Mouse (Mus musculus) E14TG2a.4 (cell line): ENCODE measurements around the gene Efnb2.

Experiments
- H3K27me3 ChIP-seq: 2 replicates; pipeline ENCODE4 v1.6.1; 2014; ENCODE audit warnings: low read length, control low read depth; ENCODE audit not compliant: insufficient read depth
- H3K36me3 ChIP-seq: 2 replicates; pipeline ENCODE4 v1.6.1; 2014; ENCODE audit warnings: low read length, control low read depth; ENCODE audit not compliant: insufficient read depth
- H3K4me1 ChIP-seq: replicated peaks from 2 replicates; pipeline ENCODE4 v1.6.1; 2014; ENCODE audit warnings: low read depth, low read length, control low read depth
- H3K4me3 ChIP-seq: replicated peaks from 2 replicates; pipeline ENCODE4 v1.5.1; 2014; ENCODE audit warnings: mild to moderate bottlenecking, low read length
- H3K9me3 ChIP-seq: 2 replicates; pipeline ENCODE4 v1.6.1; 2014; ENCODE audit warnings: low read length, control low read depth
- CTCF ChIP-seq: conservative IDR thresholded peaks from 2 replicates; pipeline ENCODE4 v1.5.1; 2014; ENCODE audit warnings: low read length
- NANOG ChIP-seq: IDR thresholded peaks from 2 replicates; pipeline ENCODE4 v1.6.1; 2014; ENCODE audit warnings: borderline replicate concordance, low read length, mixed read lengths
- POU5F1 ChIP-seq: IDR thresholded peaks from 2 replicates; pipeline ENCODE4 v1.6.1; 2014; ENCODE audit warnings: low read length, borderline replicate concordance

Efnb2 gene

DNA sequence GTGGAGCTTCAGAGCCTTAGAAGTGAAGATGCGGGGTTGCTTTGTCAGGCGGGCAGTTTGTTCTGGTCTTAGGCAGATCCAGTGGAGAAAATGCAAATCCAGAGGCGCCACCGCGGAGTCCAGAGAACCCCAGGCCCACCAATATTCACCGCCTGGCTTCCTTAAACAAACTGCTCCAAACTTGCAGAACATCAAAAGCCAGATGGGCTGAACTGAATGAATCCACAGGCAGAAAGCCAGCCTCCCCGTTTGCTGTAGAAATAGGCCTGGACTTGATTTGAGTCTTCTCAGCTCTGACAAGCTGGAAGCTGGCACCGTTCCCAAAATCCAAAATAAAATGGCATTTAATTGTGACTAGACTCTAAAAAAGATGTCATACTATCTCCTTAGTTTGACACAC, 11.1 kb downstream of the Efnb2 start:
- no peak for TF ChIP-seq NANOG
- no peak for TF ChIP-seq CTCF
- TF ChIP-seq POU5F1: no peak
- Histone ChIP-seq H3K36me3 (no peaks in the 10 kb centered on the region), H3K27me3 (peaks cover 13% of the 10 kb centered on the region; the same call in 1 of the 2 replicates), H3K4me1 (peaks cover 77% of the 10 kb centered on the region), H3K4me3 (0 out of 2 replicates have a peak overlapping the region, but pooled peaks have one; percentile 21), H3K9me3 (no peaks in the 10 kb centered on the region)

DNA sequence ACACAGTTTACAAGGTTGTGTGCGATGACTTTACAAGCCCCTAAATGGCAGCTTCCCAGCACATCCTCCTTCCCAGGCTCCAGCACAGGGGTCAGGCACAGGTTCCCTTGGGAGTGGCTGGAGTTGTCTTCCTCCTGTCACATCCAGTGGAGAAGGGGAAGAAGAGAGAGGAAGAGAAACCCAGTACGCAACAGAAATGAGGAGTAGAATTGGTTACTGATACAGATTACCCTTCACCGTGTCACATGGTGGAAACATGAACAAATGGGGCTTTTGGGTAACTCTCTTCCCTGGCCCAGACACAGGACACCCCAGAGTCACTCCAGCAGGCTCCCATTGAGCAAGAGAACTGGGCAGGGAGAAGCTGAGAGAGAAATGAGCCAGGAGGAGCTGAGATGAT, 11.5 kb downstream of the Efnb2 start:
- Histone ChIP-seq H3K9me3 (no peaks in the 10 kb centered on the region), H3K4me1 (peaks cover 76% of the 10 kb centered on the region), H3K27me3 (peaks cover 10% of the 10 kb centered on the region; the same call in 1 of the 2 replicates), H3K36me3 (no peaks in the 10 kb centered on the region), H3K4me3 (0 out of 2 replicates have a peak overlapping the region, but pooled peaks have one; percentile 21)
- TF ChIP-seq POU5F1 (no peak), NANOG (no peak), CTCF (no peak)

DNA sequence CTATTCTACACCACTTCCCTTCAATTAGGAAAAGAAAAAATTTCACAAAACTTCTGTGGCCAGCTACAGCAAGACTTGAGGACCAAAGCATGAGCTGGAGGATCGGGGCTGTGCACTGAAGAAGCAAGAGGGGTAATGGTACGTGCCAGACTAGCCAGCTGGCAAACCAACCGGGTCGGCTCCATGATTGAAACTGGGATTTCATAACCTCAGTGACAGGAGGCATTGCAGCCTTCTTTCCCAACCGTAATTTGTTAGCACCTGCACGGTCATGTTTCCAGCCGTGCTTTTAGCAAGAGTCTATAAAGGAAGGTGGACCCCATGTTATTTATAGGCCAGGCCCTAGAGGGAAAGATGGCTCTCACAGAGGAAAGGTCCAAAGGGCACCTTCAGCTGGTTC, 12.4 kb downstream of the Efnb2 start:
- no peak for TF ChIP-seq NANOG
- H3K4me3 ChIP-seq: no peak overlapping the region
- no peaks in the 10 kb centered on the region for H3K36me3 ChIP-seq
- H3K9me3 ChIP-seq: no peaks in the 10 kb centered on the region
- H3K4me1 ChIP-seq: peaks cover 76% of the 10 kb centered on the region
- peaks cover 3% of the 10 kb centered on the region; the same call in 1 of the 2 replicates for H3K27me3 ChIP-seq

DNA sequence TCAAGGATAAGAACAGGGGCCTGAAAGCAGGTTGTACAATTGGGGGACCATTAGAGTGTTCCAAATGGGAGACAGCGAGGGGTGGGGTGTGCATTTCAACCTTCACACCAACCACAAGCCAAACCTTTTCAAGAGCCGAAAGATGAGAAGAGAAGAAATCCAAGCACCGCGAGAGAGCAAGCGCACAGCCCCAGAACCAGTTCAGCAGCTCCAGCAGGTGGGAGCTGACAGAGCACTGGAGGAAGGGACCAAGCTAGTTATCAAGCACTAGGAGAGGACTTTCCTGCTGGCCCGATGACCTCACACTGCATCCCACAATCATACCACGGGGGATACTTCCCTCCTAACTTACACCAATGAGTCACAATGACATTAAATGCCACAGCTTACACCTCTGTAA, 13.2 kb downstream of the Efnb2 start:
- TF ChIP-seq CTCF: no peak
- no peak overlapping the region; the same call in 1 of the 2 replicates for H3K4me3 ChIP-seq
- H3K9me3 ChIP-seq: no peaks in the 10 kb centered on the region
- H3K27me3 ChIP-seq: peaks cover 3% of the 10 kb centered on the region; the same call in 1 of the 2 replicates
- H3K36me3 ChIP-seq: no peaks in the 10 kb centered on the region
- peaks cover 80% of the 10 kb centered on the region for H3K4me1 ChIP-seq

- Histone ChIP-seq H3K4me1 (peaks cover 81% of the 10 kb centered on the region), H3K9me3 (no peaks in the 10 kb centered on the region), H3K36me3 (no peaks in the 10 kb centered on the region), H3K27me3 (peaks cover under 1% of the 10 kb centered on the region; the same call in 1 of the 2 replicates), H3K4me3 (no peak overlapping the region)
- TF ChIP-seq POU5F1 (no peak), CTCF (no peak), NANOG (no peak)
Measured at GRCm38 (mm10) chr8:8647319-8647718, 13.7 kb downstream of the Efnb2 start.

- no peaks in the 10 kb centered on the region for H3K9me3 ChIP-seq
Measured at GRCm38 (mm10) chr8:8644160-8644915, 16.7 kb downstream of the Efnb2 start.

GRCm38 (mm10) chr8:8640264-8640588, 20.8 kb downstream of the Efnb2 start:
- H3K9me3 ChIP-seq: no peaks in the 10 kb centered on the region
- H3K4me3 ChIP-seq: no peak overlapping the region
- no peaks in the 10 kb centered on the region for H3K36me3 ChIP-seq
- H3K27me3 ChIP-seq: no peaks in the 10 kb centered on the region
- peaks cover 54% of the 10 kb centered on the region for H3K4me1 ChIP-seq
- TF ChIP-seq CTCF (no peak), NANOG (no peak), POU5F1 (no peak)

More at GRCm38 (mm10) chr8:8644160-8644915, 16.7 kb downstream of the Efnb2 start:
- Histone ChIP-seq H3K4me1 (peaks cover 78% of the 10 kb centered on the region), H3K27me3 (no peaks in the 10 kb centered on the region), H3K4me3 (no peak overlapping the region), H3K36me3 (no peaks in the 10 kb centered on the region)
- TF ChIP-seq CTCF (no peak), POU5F1 (no peak), NANOG (no peak)

- Histone ChIP-seq H3K4me3 (no peak overlapping the region), H3K9me3 (no peaks in the 10 kb centered on the region), H3K36me3 (no peaks in the 10 kb centered on the region), H3K27me3 (no peaks in the 10 kb centered on the region), H3K4me1 (peaks cover 49% of the 10 kb centered on the region)
- TF ChIP-seq NANOG: no peak
Measured at GRCm38 (mm10) chr8:8639569-8640263, 21.3 kb downstream of the Efnb2 start.

DNA sequence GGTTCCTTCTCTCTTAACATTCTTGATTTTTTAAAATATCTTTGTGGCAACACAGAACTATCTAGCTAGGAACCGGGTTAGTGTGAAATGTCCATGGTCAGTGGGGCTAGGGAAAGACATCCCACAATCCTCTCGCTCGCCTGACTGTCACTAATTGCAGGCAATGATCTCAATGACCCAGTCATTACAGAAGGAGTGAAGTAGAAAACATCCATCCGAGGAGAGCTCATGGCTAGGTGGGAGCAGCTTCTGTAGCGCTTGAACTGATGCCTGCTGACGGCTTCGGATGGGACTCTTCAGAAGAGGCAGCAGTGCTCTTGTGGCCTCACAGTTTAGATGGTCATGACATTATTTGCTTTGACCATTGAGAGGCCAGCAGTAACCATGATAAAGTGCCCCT, 29.6 kb downstream of the Efnb2 start:
- Histone ChIP-seq H3K9me3 (no peaks in the 10 kb centered on the region), H3K27me3 (no peaks in the 10 kb centered on the region), H3K36me3 (no peaks in the 10 kb centered on the region), H3K4me1 (peaks cover 5% of the 10 kb centered on the region), H3K4me3 (no peak overlapping the region)
- TF ChIP-seq CTCF (no peak), POU5F1 (no peak), NANOG (no peak)
